Mouse (Mus musculus) cortical plate, adult 2 months (tissue): ENCODE measurements around the gene Sap30. TPM values are rescaled to one million over a fixed set of nuclear protein-coding genes. Genes with fewer than 3 reads are reported as not detected.

ENCODE experiments used
- H3K27ac ChIP-seq: fragments of 200-500 bp; 2 replicates; pipeline ENCODE4 v1.5.1; 2012; ENCODE audit warnings: low read length, control low read depth, inconsistent platforms; ENCODE audit not compliant: insufficient read depth
- H3K4me1 ChIP-seq: fragments of 200-500 bp; 2 replicates; pipeline ENCODE4 v1.6.1; 2011; ENCODE audit warnings: low read length; ENCODE audit not compliant: control insufficient read depth, insufficient read depth
- H3K4me3 ChIP-seq: fragments of 200-500 bp; 2 replicates; pipeline ENCODE4 v1.5.1; 2011; ENCODE audit warnings: mild to moderate bottlenecking, low read length, control low read depth; ENCODE audit not compliant: insufficient read depth
- CTCF ChIP-seq: fragments of 200-500 bp; IDR thresholded peaks from 2 replicates; pipeline ENCODE4 v1.5.1; 2011; ENCODE audit warnings: mild to moderate bottlenecking, control low read depth, low read length; ENCODE audit not compliant: insufficient read depth; ENCODE audit errors: extremely low read depth
- POLR2A ChIP-seq: fragments of 200-500 bp; IDR thresholded peaks from 2 replicates; pipeline ENCODE4 v1.6.1; 2011; ENCODE audit warnings: mild to moderate bottlenecking, low read length, control low read depth; ENCODE audit not compliant: insufficient read depth; ENCODE audit errors: extremely low read depth
- polyA plus RNA-seq: library from polyadenylated mRNA; depleted of rRNA; stranded (reverse); fragments of >200 nt; gene quantifications from 2 replicates; pipeline ENCODE4 v1.2.3, GENCODE M21; 2012

Gene Sap30
- polyA plus RNA-seq, 1 experiment, result 8.4 TPM

- Histone ChIP-seq H3K4me3 (no peak overlapping the region), H3K27ac (no peak overlapping the region), H3K4me1 (no peaks in the 10 kb centered on the region)
- TF ChIP-seq POLR2A (no peak), CTCF (no peak)
Measured at GRCm38 (mm10) chr8:57498847-57499511, 11.3 kb upstream of the Sap30 start.

DNA sequence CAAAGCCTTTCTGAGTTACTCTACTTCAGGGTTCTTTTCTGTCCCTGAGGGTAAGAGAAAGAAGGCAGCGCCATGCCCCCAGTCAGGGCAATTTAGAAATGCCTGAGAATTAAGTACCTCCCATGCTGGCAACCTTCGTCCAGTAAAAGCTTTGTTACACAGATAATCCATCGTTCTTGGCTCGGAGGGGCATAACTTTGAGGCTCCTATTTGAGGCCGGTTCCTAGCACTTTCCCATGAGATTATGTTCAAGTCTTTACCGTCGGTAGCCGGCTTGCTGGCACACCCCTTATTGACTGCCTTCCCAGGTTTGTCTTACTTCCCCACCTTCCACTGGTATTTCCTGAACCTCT is 10.8 kb upstream of the Sap30 start:
- Histone ChIP-seq H3K4me1 (no peaks in the 10 kb centered on the region), H3K27ac (no peak overlapping the region), H3K4me3 (no peak overlapping the region)
- TF ChIP-seq CTCF (no peak), POLR2A (no peak)

- TF ChIP-seq POLR2A, result no peak
- no peak for TF ChIP-seq CTCF
Measured at GRCm38 (mm10) chr8:57491873-57492272, 4.2 kb upstream of the Sap30 start.

GRCm38 (mm10) chr8:57489896-57490295 is 2.2 kb upstream of the Sap30 start:
- H3K4me3 ChIP-seq, result no peak overlapping the region
- TF ChIP-seq POLR2A (no peak), CTCF (no peak)
- H3K27ac ChIP-seq, result no peak overlapping the region
- no peaks in the 10 kb centered on the region; the same call in 1 of the 2 replicates for H3K4me1 ChIP-seq

More at GRCm38 (mm10) chr8:57491873-57492272, 4.2 kb upstream of the Sap30 start:
- Histone ChIP-seq H3K27ac (no peak overlapping the region), H3K4me3 (no peak overlapping the region), H3K4me1 (no peaks in the 10 kb centered on the region)

DNA sequence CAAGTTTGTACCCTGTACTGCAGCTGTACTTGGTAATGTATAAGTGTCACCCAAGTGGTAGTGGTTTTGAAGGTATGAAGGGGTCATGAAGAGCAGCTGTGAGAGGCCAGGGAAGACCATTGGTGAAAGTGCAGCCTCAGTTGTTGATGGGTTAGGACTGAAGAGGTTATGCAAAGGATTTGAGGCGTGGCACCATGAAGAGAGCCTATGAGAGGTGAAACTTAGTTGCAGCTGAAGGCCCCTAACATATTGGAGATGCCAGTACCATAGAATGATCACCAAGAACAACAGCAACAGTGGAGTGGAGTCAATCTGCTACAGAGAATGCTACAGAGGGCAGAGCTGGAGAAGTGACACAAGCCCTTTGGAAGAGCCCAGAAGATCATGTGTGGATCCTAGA is 1.7 kb upstream of the Sap30 start:
- Histone ChIP-seq H3K4me3 (no peak overlapping the region), H3K27ac (no peak overlapping the region), H3K4me1 (no peaks in the 10 kb centered on the region; the same call in 1 of the 2 replicates)
- no peak for TF ChIP-seq CTCF
- no peak for TF ChIP-seq POLR2A

- no peaks in the 10 kb centered on the region; the same call in 1 of the 2 replicates for H3K4me1 ChIP-seq
- no peak overlapping the region for H3K27ac ChIP-seq
- peak overlapping the region; percentile 44 for H3K4me3 ChIP-seq
- 0 out of 2 replicates have a peak, but pooled peaks have one; percentile 8 for TF ChIP-seq POLR2A
- no peak for TF ChIP-seq CTCF
Measured at GRCm38 (mm10) chr8:57488312-57488765, 679 bp upstream of the Sap30 start.

DNA sequence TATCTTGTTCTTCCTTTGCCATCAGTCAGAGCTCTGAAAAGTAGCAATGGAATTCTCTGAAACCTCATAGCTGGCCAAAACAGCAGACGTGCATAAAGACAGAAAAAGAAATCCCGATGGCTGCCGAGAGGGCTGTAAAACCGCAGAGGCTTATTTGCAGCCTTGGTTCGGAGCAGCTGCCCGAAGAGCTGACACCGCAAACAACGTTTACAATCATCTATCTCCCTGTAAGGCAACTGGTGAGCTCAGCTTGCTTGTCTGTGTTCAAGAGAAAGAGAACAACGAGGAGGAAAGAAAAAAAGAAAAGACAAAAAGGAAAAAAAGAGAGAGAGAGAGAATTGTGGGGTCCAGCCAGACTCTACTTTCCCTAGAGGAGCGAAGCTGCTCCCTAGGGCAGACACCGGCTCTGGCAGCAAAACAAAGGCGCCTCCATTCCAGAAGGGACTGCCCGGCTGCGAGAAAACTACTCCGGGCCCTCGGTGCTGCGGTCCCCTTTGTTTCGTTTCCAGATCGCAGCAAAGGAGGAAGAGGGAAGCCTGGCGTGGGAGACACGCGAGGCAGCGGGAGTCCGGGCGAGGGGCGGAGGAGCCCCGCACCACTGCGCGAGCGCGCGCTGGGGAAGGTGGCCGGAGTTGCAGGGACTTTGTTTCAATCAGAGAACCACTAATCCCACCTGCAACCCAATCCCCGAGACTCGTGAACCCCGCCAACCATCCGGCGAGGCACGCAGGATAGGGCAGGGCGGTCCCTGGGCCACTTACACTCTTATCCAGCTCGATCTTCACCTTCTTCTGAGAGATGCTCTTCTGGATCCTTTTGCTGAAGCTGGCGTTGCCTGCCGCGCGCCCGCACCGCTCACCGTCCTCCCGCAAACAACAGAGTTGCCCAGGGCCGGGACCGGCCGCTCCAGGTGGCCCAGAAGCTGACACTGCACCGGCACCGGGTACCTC is 894 bp downstream of the Sap30 start:
- H3K4me1 ChIP-seq, result no peaks in the 10 kb centered on the region; the same call in 1 of the 2 replicates
- TF ChIP-seq POLR2A (no peak), CTCF (no peak)
- H3K27ac ChIP-seq, result peak overlapping the region; percentile 25
- peak overlapping the region; percentile 44 for H3K4me3 ChIP-seq

- TF ChIP-seq POLR2A, result no peak
- no peak for TF ChIP-seq CTCF
- no peak overlapping the region for H3K27ac ChIP-seq
- no peak overlapping the region for H3K4me3 ChIP-seq
- no peaks in the 10 kb centered on the region; the same call in 1 of the 2 replicates for H3K4me1 ChIP-seq
Measured at GRCm38 (mm10) chr8:57480606-57481005, 7.1 kb downstream of the Sap30 start.

- Histone ChIP-seq H3K4me3 (no peak overlapping the region), H3K4me1 (no peaks in the 10 kb centered on the region)
- TF ChIP-seq CTCF, result no peak
- TF ChIP-seq POLR2A, result no peak
Measured at GRCm38 (mm10) chr8:57479700-57480099, 8.0 kb downstream of the Sap30 start.

More at GRCm38 (mm10) chr8:57479700-57480099, 8.0 kb downstream of the Sap30 start:
- no peak overlapping the region for H3K27ac ChIP-seq
